Mouse (Mus musculus): ENCODE data around the gene Vgll4.

DNA sequence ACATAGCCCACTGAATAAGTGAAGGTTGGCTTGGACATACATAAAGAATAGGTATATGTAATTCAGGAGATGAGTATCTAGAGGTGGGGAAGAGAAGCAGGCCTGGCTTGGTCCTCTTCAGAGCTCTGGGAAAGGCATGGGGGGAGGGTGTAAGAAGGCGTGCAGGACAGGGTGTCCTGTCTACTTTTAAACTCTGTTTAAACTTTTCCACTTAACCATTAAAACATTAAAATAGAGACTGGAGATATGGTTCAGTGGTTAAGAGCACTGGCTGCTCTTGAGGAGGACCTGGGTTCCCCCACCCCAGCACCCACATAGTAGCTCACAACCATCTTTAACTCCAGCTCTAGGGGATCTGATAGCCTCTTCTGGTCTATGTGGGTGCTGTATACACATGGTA lies 3.2 kb upstream of the Vgll4 start:
- no peak for TF ChIP-seq CTCF (IDR thresholded peaks at IDR 0.05; ENCODE audit: extremely low read depth, insufficient read depth, insufficient read length, insufficient replicate concordance)
- TF ChIP-seq POLR2A (IDR thresholded peaks at IDR 0.05; ENCODE audit: low read depth, low read length), result no peak
